Mouse (Mus musculus): ENCODE measurements around the gene R3hdm1.
A peak's percentile ranks its signal among the peaks of the same experiment; 100 is the strongest.
"Not testable (repeated sequence)": the region's sequence is repeated elsewhere in the genome, so short reads cannot be mapped to it uniquely, and the experiment has no call there.

The R3hdm1 gene

GRCm38 (mm10) chr1:128120913-128121627 lies 18.0 kb downstream of the R3hdm1 start:
- DNase-seq (ENCODE audit: extremely low spot score): no peak

GRCm38 (mm10) chr1:128136222-128136621 lies 33.1 kb downstream of the R3hdm1 start:
- not testable (repeated sequence) for DNase-seq (ENCODE audit: extremely low spot score)

- no peak for DNase-seq (ENCODE audit: extremely low spot score)
Measured at GRCm38 (mm10) chr1:128141039-128141438, 37.9 kb downstream of the R3hdm1 start.

- DNase-seq (ENCODE audit: extremely low spot score): no peak
Measured at GRCm38 (mm10) chr1:128141737-128142136, 38.6 kb downstream of the R3hdm1 start.

GRCm38 (mm10) chr1:128166956-128167355 lies 63.9 kb downstream of the R3hdm1 start:
- no peak for DNase-seq (ENCODE audit: extremely low spot score)

GRCm38 (mm10) chr1:128170104-128170503 lies 67.0 kb downstream of the R3hdm1 start:
- DNase-seq (ENCODE audit: extremely low spot score): no peak

- DNase-seq (ENCODE audit: extremely low spot score): no peak
Measured at GRCm38 (mm10) chr1:128191426-128191825, 88.3 kb downstream of the R3hdm1 start.

- no peak for DNase-seq (ENCODE audit: extremely low spot score)
Measured at GRCm38 (mm10) chr1:128192369-128192768, 89.3 kb downstream of the R3hdm1 start.

- DNase-seq (ENCODE audit: extremely low spot score): peak; percentile 15
Measured at GRCm38 (mm10) chr1:128194011-128194410, 90.9 kb downstream of the R3hdm1 start.

GRCm38 (mm10) chr1:128197353-128197752 lies 94.3 kb downstream of the R3hdm1 start:
- DNase-seq (ENCODE audit: extremely low spot score): no peak

GRCm38 (mm10) chr1:128213261-128213660 lies 110.2 kb downstream of the R3hdm1 start:
- DNase-seq (ENCODE audit: extremely low spot score): no peak

- no peak for DNase-seq (ENCODE audit: extremely low spot score)
Measured at GRCm38 (mm10) chr1:128221886-128222285, 118.8 kb downstream of the R3hdm1 start.

GRCm38 (mm10) chr1:128223304-128223703 lies 120.2 kb downstream of the R3hdm1 start:
- DNase-seq (ENCODE audit: extremely low spot score): no peak

- DNase-seq (ENCODE audit: extremely low spot score): no peak
Measured at GRCm38 (mm10) chr1:128235181-128235580, 132.1 kb downstream of the R3hdm1 start.

- DNase-seq (ENCODE audit: extremely low spot score): no peak
Measured at GRCm38 (mm10) chr1:128243627-128243995, 140.5 kb downstream of the R3hdm1 start, which contains the start of gene Ubxn4. Gene Ubxn4, plus strand, starts transcription at chr1:128243964.

GRCm38 (mm10) chr1:128243996-128244726 lies 141.1 kb downstream of the R3hdm1 start:
- DNase-seq (ENCODE audit: extremely low spot score): peak; percentile 98

GRCm38 (mm10) chr1:128244727-128245355 lies 141.7 kb downstream of the R3hdm1 start:
- peak; percentile 60 for DNase-seq (ENCODE audit: extremely low spot score)

GRCm38 (mm10) chr1:128267061-128267460 lies 164.0 kb downstream of the R3hdm1 start:
- not testable (repeated sequence) for DNase-seq (ENCODE audit: extremely low spot score)

- no peak for DNase-seq (ENCODE audit: extremely low spot score)
Measured at GRCm38 (mm10) chr1:128270731-128271130, 167.6 kb downstream of the R3hdm1 start.

GRCm38 (mm10) chr1:128275908-128276307 lies 172.8 kb downstream of the R3hdm1 start:
- DNase-seq (ENCODE audit: extremely low spot score): no peak

GRCm38 (mm10) chr1:128278563-128278962 lies 175.5 kb downstream of the R3hdm1 start:
- no peak for DNase-seq (ENCODE audit: extremely low spot score)

GRCm38 (mm10) chr1:128281753-128282152 lies 178.7 kb downstream of the R3hdm1 start:
- DNase-seq (ENCODE audit: extremely low spot score): no peak

- DNase-seq (ENCODE audit: extremely low spot score): no peak
Measured at GRCm38 (mm10) chr1:128282924-128283323, 179.8 kb downstream of the R3hdm1 start.

All from embryo, embryonic 9.5 days (tissue).